Mouse (Mus musculus): ENCODE measurements around the gene Gm49342. TPM values are rescaled to one million over a fixed set of nuclear protein-coding genes. Genes with fewer than 3 reads are reported as not detected.
"Not testable (repeated sequence)": the region's sequence is repeated elsewhere in the genome, so short reads cannot be mapped to it uniquely, and the experiment has no call there.

Gm49342 gene
- total RNA-seq, 2 experiments from 2014 or later: 4.6 to 6.6 TPM

DNA sequence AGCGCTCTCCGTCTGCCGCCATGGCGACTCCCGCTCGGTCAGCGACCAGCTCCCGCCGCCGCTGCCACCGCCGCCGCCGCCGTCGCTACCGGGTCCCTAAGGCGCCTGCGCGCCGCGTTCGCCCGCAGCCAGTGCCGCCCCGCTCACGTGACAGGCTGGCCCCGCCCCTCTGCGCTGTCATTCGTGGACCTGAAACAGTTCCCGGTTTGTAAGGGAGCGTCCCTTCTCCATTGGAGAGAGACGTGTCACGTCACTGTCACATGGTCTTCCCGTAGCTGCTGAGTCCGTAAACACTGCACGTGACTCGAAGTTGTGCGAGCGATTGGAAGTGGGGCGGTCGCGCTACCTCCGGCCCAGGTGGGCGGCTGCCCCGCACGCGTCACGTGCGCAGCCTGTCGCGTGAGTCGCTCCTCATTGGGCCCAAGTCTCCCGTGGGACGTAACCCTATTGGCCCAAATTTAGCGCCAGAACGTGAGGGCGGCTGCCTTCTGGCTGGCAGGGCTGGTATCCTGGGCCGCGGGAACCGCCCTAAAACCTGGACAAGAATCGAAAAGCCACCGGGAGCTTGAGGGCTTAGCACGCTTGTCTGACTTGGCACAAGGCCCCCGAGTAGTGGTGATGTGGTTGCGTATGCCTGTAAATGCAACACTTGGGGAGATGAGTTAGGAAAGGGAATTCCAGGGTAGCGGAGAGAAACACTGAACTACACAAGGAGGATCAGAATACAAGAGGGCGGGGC is 13.4 kb upstream of the Gm49342 start, which contains the start of the genes Pip4p1 and Pnp:
Gene Pip4p1 (minus strand): TSS at position 103 of the 739 bp plus-strand sequence.
Gene Pnp (plus strand): TSS at position 329 of the 739 bp plus-strand sequence.
- DNase-seq: peak; percentile 99
- intact Hi-C loops (cut with DNase I; ENCODE audit: low total_unique reads): loop anchor here (5.0 kb wide), 1 partner anchor 129 kb away; no protein-coding TSS in a partner anchor

DNA sequence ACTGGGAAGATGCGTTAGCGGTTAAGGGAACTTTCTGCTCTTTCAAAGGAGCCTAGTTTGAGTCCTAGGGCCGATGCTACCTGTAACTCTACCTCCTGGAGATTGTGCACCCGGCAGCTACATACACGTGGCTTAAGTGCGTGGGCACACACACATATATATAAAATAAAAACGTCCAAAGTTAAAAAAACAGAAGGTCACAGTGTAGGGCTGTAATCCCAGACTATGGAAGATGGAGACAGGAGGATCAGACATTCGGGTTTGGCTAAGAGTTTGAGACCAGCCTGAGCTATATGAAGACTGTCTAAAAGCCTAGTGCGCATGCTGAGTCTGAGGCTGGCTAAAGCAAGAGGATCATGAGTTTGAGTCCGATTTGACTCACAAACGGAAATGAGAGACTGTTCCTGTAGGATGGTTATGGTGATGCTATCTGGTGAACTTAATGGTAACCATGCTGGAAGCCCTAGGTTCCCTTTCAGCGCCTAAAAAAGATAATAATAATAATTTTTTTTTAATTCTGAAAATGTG is 12.8 kb upstream of the Gm49342 start:
- intact Hi-C loops (cut with DNase I; ENCODE audit: low total_unique reads): loop anchor here (5.0 kb wide), 1 partner anchor 129 kb away; no protein-coding TSS in a partner anchor
- DNase-seq: no peak

DNA sequence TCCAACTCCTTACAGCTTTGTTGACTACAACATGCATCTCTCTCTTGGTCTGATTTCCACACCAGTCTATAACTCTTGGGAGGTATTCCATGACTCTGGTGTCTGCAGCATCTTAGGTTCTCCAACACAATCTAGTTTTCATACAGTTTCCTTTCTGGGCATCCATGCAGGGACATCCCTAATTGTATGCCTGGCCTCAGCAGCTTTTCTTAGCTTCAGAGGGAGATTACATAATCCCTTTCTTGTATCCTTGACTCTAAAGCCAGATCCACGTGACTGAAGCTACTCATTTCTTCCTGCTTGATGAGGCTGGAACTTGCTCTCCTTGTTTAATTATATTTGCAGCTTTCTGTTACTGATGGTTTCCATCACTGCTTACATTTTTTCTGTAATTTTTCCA is 7.7 kb upstream of the Gm49342 start:
- intact Hi-C loops (cut with DNase I; ENCODE audit: low total_unique reads): no loop called here
- DNase-seq: no peak

GRCm38 (mm10) chr14:50938119-50938908 is 6.0 kb upstream of the Gm49342 start:
- intact Hi-C loops (cut with DNase I; ENCODE audit: low total_unique reads): no loop called here
- DNase-seq: no peak

DNA sequence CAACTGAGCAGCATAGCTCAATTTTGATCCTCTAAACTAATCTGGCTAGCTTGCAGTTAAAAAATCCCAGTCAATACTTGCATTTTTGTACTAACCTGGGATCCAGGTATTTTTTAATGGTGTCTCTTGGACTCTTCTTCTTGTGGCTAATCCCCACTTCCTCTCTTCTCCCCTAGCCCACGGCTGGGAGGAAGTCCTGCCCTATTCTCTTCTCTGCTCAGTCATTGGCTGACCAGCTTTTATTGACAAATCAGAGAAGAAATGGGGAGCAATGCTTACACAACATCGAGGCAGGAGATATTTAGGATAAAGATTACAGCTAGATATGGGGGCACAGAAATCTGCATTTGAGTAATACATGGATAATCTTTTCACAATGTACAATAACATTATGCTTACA is 5.4 kb upstream of the Gm49342 start:
- no peak for DNase-seq
- intact Hi-C loops (cut with DNase I; ENCODE audit: low total_unique reads): no loop called here

DNA sequence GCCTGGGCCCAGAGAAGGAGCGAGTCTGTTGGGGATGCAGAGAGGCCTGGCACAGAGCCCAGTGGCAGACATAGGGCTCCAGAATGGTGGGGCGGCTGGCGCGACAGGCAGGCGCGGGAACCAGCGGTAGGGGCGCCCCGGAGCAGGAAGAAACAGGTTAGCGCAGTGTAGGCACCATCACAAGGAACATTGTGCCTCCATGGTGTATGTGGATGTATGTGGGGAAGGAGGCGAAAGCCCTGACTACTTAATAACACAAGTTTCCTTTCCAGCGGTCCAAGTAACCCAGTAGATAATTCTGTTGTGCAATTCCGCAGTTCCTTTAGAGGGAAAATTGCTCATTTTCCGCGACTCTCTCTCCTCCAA is 334 bp downstream of the Gm49342 start:
- intact Hi-C loops (cut with DNase I; ENCODE audit: low total_unique reads); DNase-seq: not testable (repeated sequence)

DNA sequence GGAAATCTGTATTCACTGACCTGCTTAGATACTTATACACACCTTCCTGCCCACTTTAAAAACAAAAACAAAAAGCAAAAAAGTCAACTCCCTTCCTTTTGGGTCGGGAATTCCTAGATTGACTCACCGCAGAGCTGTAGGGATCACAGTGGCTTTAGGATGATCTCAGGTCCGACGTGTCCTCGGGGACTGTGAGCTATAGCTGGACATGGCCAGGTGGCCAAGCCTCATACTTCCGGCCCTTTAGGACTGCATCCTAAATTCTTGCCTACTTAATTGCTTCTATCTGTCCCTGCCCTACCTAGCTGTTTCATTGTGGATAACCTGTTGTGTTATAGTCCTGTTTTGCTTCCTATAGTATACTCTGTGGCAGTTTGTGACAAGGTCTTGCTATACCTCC is 764 bp downstream of the Gm49342 start:
- intact Hi-C loops (cut with DNase I; ENCODE audit: low total_unique reads); DNase-seq: not testable (repeated sequence)

GRCm38 (mm10) chr14:50945526-50945925 is 1.2 kb downstream of the Gm49342 start:
- DNase-seq; intact Hi-C loops (cut with DNase I; ENCODE audit: low total_unique reads): not testable (repeated sequence)

GRCm38 (mm10) chr14:50955487-50955886 is 11.2 kb downstream of the Gm49342 start:
- intact Hi-C loops (cut with DNase I; ENCODE audit: low total_unique reads): no loop called here
- DNase-seq: no peak

DNA sequence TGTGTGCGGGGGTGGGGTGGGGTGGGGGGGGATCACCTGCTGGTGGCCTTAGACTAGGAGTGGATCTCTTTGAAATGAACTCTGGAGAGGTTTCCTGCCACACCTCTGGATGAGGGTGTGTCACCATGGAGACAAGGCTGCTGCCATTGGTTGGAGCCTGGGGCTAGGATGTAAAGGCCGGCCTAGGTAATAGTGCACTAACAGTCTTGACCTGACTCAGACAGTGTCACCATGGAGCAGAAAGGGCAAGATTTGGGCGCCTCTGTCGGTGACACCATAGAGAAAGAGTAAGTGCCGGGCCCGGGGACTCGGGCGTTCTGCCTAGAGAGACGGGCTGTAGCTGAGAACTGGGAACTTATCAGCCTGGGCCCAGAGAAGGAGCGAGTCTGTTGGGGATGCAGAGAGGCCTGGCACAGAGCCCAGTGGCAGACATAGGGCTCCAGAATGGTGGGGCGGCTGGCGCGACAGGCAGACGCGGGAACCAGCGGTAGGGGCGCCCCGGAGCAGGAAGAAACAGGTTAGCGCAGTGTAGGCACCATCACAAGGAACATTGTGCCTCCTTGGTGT is 11.7 kb downstream of the Gm49342 start, which contains the start of gene Pnp2:
Gene Pnp2 (plus strand): TSS at position 51 of the 567 bp plus-strand sequence.
- intact Hi-C loops (cut with DNase I; ENCODE audit: low total_unique reads): not testable (repeated sequence)
- peak; percentile 41 for DNase-seq

- intact Hi-C loops (cut with DNase I; ENCODE audit: low total_unique reads); DNase-seq: not testable (repeated sequence)
Measured at GRCm38 (mm10) chr14:50956724-50957123, 12.4 kb downstream of the Gm49342 start.

GRCm38 (mm10) chr14:50957146-50957545 is 12.8 kb downstream of the Gm49342 start:
- DNase-seq; intact Hi-C loops (cut with DNase I; ENCODE audit: low total_unique reads): not testable (repeated sequence)

GRCm38 (mm10) chr14:50958289-50958995 is 14.1 kb downstream of the Gm49342 start:
- DNase-seq; intact Hi-C loops (cut with DNase I; ENCODE audit: low total_unique reads): not testable (repeated sequence)

DNA sequence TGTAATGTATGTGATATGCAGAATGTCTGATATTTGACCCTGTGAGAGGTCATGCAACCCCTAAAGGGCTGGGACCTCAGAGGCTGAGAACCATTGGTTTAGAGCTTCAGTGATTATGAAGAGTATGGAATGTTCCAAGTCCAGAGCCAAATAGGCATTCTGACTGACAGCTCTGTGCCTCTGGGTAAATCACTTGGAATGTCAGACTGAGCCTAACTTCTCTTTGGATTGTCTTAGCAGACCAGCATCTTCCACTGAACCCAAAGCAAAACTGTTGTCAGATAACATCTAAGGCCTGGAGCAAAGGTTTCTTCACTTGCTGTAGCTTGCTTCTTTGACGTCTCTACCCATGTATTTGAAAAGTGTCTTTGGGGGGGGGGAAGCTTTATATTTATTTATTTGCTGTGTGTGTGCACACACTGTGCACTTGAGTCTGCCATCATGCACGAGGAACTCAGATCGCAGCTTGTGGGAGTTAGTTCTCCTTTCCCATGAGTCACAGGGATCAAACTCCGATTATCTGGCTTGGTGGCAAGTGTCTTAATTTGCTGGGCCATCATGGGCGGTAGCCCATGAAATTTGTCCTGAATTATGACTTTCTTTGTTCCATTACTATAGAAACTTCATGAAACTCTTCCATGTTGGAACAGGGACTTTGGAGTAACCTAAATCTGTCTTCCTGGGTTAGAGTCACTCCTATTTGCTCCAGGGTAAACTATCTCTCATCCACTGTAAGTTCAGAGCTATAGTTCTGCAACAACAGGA is 24.1 kb downstream of the Gm49342 start:
- intact Hi-C loops (cut with DNase I; ENCODE audit: low total_unique reads): no loop called here
- no peak for DNase-seq

- intact Hi-C loops (cut with DNase I; ENCODE audit: low total_unique reads): no loop called here
- DNase-seq: no peak
Measured at GRCm38 (mm10) chr14:50969041-50969440, 24.7 kb downstream of the Gm49342 start.

GRCm38 (mm10) chr14:50969558-50970544 is 25.5 kb downstream of the Gm49342 start:
- no peak for DNase-seq

DNA sequence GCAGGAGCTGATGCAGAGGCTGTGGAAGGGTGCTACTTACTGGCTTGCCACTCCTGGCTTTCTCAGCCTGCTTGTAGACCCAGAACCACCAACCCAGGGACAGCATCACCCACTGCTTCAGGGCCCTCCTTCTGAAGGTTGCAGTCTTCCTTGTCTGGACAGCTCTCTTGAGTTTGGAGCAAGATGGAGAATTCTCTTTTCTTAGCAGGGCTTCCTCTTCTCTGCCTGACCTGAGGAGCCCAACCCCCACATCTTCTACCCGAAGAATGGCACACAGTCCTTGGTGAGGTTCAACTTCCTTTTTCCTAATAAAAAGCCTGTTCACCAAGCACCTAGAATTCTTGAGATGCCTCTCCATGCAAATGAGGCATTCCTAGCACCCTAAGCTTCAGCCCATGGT is 26.5 kb downstream of the Gm49342 start:
- intact Hi-C loops (cut with DNase I; ENCODE audit: low total_unique reads): no loop called here
- DNase-seq: no peak

More at GRCm38 (mm10) chr14:50969558-50970544, 25.5 kb downstream of the Gm49342 start:
- intact Hi-C loops (cut with DNase I; ENCODE audit: low total_unique reads): no loop called here

Measured in gastrocnemius, postnatal 14 days (tissue).